Mouse (Mus musculus): ENCODE data around the gene Ing1.

DNA sequence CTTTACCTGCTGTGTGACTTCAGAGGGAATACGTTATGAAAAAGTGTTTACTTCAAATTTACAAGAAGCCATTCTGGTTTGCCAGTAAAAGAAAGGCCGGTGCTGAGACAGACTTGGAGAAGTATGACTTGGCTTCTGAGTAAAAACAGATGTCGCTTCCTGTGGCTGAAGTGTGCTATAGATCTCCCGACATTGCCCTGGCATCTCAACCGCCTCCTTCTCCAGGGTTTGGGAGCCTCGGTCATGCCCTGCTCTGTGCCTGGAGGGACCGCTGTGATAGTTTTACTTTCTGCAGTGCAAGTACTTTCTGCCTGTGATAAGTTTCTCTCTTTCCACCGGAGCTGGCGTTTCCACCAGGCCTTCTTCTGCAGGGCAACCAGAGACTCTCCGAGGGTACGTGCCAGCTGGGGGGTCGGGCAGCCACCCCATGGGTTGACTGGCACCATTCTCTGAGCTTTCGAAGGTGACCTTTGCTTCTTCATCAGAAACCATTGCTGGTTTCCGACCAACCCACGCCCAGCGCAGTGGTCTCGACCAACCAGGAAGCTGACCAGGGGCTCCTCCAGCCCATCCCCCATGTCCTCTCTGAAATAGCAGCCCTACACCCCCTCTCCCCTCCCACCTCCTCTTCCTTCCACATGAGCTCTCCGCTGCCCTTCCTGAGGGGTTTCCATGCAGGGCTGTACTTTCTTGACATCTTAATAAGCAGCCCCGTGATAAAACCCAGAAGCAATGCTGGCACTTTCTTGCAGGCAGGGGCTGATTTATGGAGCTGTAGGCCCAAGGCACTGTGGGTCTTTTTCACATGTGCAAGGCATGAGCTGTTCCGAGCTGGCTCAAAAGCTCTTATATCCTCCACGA, 30.4 kb downstream of the Ing1 start:
- TF ChIP-seq POLR2A (IDR thresholded peaks at IDR 0.05; ENCODE audit: borderline replicate concordance, insufficient read depth, low read length) (no peak), CTCF (IDR thresholded peaks at IDR 0.05; ENCODE audit: borderline replicate concordance, insufficient read depth, low read depth, low read length) (no peak)
